Mouse (Mus musculus) cerebellum, adult 18-20 months (tissue): ENCODE results near the gene Acot4.
"Not testable (repeated sequence)": the region's sequence is repeated elsewhere in the genome, so short reads cannot be mapped to it uniquely, and the experiment has no call there.

Source experiments
- DNase-seq, 2 experiments: peaks; one replicate each; pipeline ENCODE4 v3.0.0; 2021

The Acot4 gene

DNA sequence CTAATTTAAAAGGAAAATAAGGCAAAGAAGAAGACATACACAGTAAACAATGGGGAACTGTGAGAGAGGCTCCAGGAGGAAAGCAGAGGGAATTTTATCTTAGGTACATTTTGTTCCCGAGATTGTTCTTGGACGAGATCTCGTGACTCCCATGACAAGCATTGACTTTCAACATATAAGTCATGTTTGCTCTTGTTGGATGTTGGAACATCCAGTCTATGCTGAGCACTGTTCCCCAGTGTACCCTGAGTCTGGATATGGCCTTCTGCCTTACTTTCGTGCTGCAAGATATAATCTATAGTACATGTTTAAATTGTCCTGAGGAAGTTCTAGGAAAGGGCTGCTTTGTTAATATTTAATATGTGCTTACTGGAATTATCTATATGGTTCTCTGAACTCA is 46.4 kb downstream of the Acot4 start:
- DNase-seq: no peak

DNA sequence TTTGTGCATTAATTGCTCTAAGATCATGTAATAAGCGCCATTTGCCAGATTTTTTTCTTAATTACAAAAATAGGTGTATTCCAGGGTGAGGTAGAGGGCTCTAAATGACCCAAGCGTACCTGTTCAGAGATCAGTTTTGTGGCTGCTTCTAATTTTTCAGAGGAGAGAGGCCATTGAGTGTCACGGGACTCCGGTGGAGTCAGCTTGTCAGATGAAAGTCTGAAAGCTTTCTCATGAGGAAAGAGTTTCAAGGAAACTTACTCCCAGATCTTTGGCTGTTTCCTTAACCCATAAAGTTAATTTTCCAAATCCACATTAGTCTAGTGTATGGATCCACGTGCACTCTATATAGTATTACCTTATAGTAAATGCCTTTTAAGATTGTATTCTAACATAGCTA is 56.5 kb downstream of the Acot4 start:
- not testable (repeated sequence) for DNase-seq
